Mouse (Mus musculus) cerebellum, adult 2 months (tissue): Measurements from ENCODE around the gene Pon2.

Experiments
- CTCF ChIP-seq: fragments of 200-500 bp; IDR thresholded peaks from 2 replicates; pipeline ENCODE4 v1.5.1; 2011; ENCODE audit warnings: low read depth, mild to moderate bottlenecking, control low read depth, low read length, moderate library complexity, borderline replicate concordance; ENCODE audit not compliant: insufficient read depth
- POLR2A ChIP-seq: fragments of 200-500 bp; IDR thresholded peaks from 2 replicates; pipeline ENCODE4 v1.6.1; 2011; ENCODE audit warnings: low read length, control low read depth, borderline replicate concordance; ENCODE audit not compliant: insufficient read depth

- TF ChIP-seq CTCF (no peak), POLR2A (no peak)
Observed at GRCm38 (mm10) chr6:5287919-5288318, 10.3 kb downstream of the Pon2 start.
